8 mouse cellular contexts compared by ENCODE assay signal in the genomic region with DNA sequence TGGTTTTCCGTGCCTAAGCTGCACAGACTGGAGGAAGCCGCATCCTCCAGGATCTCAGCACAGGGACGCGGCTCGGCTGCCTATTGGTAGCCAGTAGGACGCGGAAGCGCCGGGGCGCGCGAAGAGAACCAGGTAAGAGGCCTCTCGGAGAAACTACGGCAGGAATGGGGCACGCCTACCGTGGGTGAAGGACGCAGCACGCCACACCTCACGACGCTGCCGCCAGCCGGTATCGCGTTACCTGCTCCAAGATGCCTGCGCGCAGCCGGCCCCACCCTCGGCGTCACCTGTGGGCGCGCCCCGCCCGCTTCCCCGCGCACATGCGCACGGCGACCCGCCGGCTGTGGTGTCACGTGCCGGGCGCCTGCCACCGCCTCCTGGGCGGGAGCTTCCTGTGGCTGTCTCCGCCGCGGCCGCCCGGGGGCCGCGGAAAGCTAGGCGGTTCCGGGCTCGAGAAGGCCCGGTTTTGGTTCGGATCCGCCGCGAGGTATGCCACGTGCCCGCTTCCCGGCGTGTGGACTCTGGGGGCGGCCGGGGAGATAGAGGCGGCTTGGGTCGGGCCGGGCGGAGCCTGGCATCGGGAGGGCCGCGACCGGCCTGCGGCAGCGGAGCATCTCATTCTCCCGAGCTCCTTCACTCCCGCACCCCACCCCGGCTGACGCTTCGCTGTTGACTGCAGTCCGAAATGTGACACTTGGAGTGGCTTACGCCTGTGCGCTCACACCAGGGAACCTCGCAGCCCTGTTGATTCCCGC. TPM values are rescaled to one million over a fixed set of nuclear protein-coding genes. Genes with fewer than 3 reads are reported as not detected.
DNase-seq lines count a peak whose midpoint lies in the region; ATAC-seq lines count a peak whose summit lies in the region.

A gene (plus strand): TSS at position 354 of the 755 bp plus-strand sequence.

- H3K4me3 ChIP-seq in intestine, embryonic 14.5 days (ENCODE audit: low read depth, low read length): peak within 1 kb of the TSS; percentile 75

- intact Hi-C loops in gastrocnemius, postnatal 14 days (cut with DNase I; ENCODE audit: low total_unique reads): no loop called here
- intact Hi-C loops in left cerebral cortex, postnatal 14 days (cut with DNase I): no loop called here

- DNase-seq in adrenal gland, adult (ENCODE audit: inconsistent age in 2 of 2, low spot score in 1 of 2): peak; percentile 93 to 96
- peak; percentile 92 for DNase-seq in embryo, embryonic 10.5 days (ENCODE audit: low spot score)
- DNase-seq in gastrocnemius, postnatal 14 days: peak; percentile 90
- peak; percentile 91 for DNase-seq in intestine, embryonic 14.5 days (ENCODE audit: low spot score)
- peak; percentile 92 to 93 for DNase-seq in left cerebral cortex, postnatal 14 days (ENCODE audit: low spot score in 2 of 2)
- peak; percentile 92 for DNase-seq in mesoderm, embryonic 11.5 days (ENCODE audit: low read depth, low spot score)
- DNase-seq in right cerebral cortex, postnatal 36 days (ENCODE audit: low spot score in 2 of 2): peak; percentile 92 to 93
- DNase-seq in yolk sac, embryonic 10.5 days (ENCODE audit: low spot score): peak; percentile 94

- peak within 1 kb of the TSS; percentile 83 for H3K27ac ChIP-seq in intestine, embryonic 14.5 days (ENCODE audit: low read depth)

- H3K4me1 ChIP-seq in intestine, embryonic 14.5 days (replicated peaks; ENCODE audit: control insufficient read depth, insufficient read depth, low read length): peaks cover 15% of the 10 kb centered on the region

- H3K9ac ChIP-seq in intestine, embryonic 14.5 days (ENCODE audit: low read length): peak within 1 kb of the TSS; percentile 88

- no peaks in the 10 kb centered on the region for H3K27me3 ChIP-seq in intestine, embryonic 14.5 days (replicated peaks; ENCODE audit: control insufficient read depth, insufficient read depth, low read length)

- ATAC-seq in intestine, embryonic 14.5 days (replicated peaks; ENCODE audit: low FRiP score, low TSS enrichment, low read depth): peak; percentile 92

- H3K4me2 ChIP-seq in intestine, embryonic 14.5 days (ENCODE audit: low read length): peak within 1 kb of the TSS; percentile 89

- H3K9me3 ChIP-seq in intestine, embryonic 14.5 days (ENCODE audit: control insufficient read depth, low read length): no peaks in the 10 kb centered on the region

- WGBS in intestine, embryonic 14.5 days: under 1% methylated on average over 83 of the region's 86 CpGs

- H3K36me3 ChIP-seq in intestine, embryonic 14.5 days (ENCODE audit: control insufficient read depth, insufficient read depth, low read length): peaks cover 19% of the 10 kb centered on the region

RNA-seq across cellular contexts. Expression of the gene that starts here (rescaled TPM):
- total RNA-seq in gastrocnemius, postnatal 14 days (2021): 10 to 100 TPM; 16.8 to 17.2 TPM
- 32.5 and 32.8 TPM in 2 replicates for polyA plus RNA-seq in intestine, embryonic 14.5 days (2014; fragmentation: Nextera tagmentation; extraction: Ambion mirVana)
- 10 to 100 TPM; 28.3 to 34.5 TPM for total RNA-seq in left cerebral cortex, postnatal 14 days (2021)

Comparison
In these comparisons a context has a peak if more than half of its experiments do, and no peak if none do; other contexts are left out.
1. Peak in every context shown above with its lines: DNase-seq, ATAC-seq, H3K4me3 ChIP-seq and H3K27ac ChIP-seq.